Mouse (Mus musculus) midbrain, embryonic 14.5 days (tissue): Measurements from ENCODE around the gene Plcb2. TPM values are rescaled to one million over a fixed set of nuclear protein-coding genes. Genes with fewer than 3 reads are reported as not detected.

Source experiments
- ATAC-seq: fragments of 200-750 bp; cut with Nextera tagmentation; 2 replicates; pipeline ENCODE4 v1.8.0; 2017; ENCODE audit warnings: moderate number of reproducible peaks, moderate library complexity; ENCODE audit not compliant: low FRiP score, low TSS enrichment
- DNase-seq: peaks from one replicate; pipeline ENCODE4 v3.0.0-alpha.2; 2015
- H3K27ac ChIP-seq: fragments of 300-500 bp; sonication (generic); replicated peaks from 2 replicates; pipeline ENCODE4 v1.5.1; 2014; ENCODE audit warnings: mild to moderate bottlenecking, low read depth, low read length, moderate library complexity
- H3K27me3 ChIP-seq: fragments of 300-500 bp; sonication (generic); 2 replicates; pipeline ENCODE4 v1.6.1; 2014; ENCODE audit warnings: low read length, control low read depth, mixed read lengths; ENCODE audit not compliant: control insufficient read depth, insufficient read depth
- H3K36me3 ChIP-seq: fragments of 300-500 bp; sonication (generic); 2 replicates; pipeline ENCODE4 v1.6.1; 2014; ENCODE audit warnings: low read length, control low read depth; ENCODE audit not compliant: control insufficient read depth, insufficient read depth
- H3K4me1 ChIP-seq: fragments of 300-500 bp; sonication (generic); 2 replicates; pipeline ENCODE4 v1.6.1; 2014; ENCODE audit warnings: mild to moderate bottlenecking, antibody characterized with exemption, low read length, control low read depth; ENCODE audit not compliant: control insufficient read depth, insufficient read depth
- H3K4me2 ChIP-seq: fragments of 300-500 bp; sonication (generic); 2 replicates; pipeline ENCODE4 v1.6.1; 2014; ENCODE audit warnings: mild to moderate bottlenecking, low read length, moderate library complexity
- H3K4me3 ChIP-seq: fragments of 300-500 bp; sonication (generic); replicated peaks from 2 replicates; pipeline ENCODE4 v1.5.1; 2014; ENCODE audit warnings: low read depth, low read length
- H3K9ac ChIP-seq: fragments of 300-500 bp; sonication (generic); replicated peaks from 2 replicates; pipeline ENCODE4 v1.6.1; 2014; ENCODE audit warnings: mild to moderate bottlenecking, low read length, moderate library complexity
- H3K9me3 ChIP-seq: fragments of 300-500 bp; sonication (generic); 2 replicates; pipeline ENCODE4 v1.6.1; 2016; ENCODE audit warnings: low read length, control low read depth, mixed read lengths; ENCODE audit not compliant: control insufficient read depth
- WGBS: fragments of 180-500 bp; shearing (Covaris S2); extraction: QIAGEN DNeasy Blood & Tissue Kit; methylation state at CpG from one replicate; pipeline ENCODE4 v1.1.7; 2014; 5-methylcytosine and 5-hydroxymethylcytosine counted together
- polyA plus RNA-seq: library from polyadenylated mRNA; unstranded; fragments of >200 nt; fragmentation: Nextera tagmentation; extraction: Ambion mirVana; gene quantifications from 2 replicates; pipeline ENCODE4 v1.2.1, GENCODE M21; 2014

The Plcb2 gene
- polyA plus RNA-seq, 1 experiment from 2014 or later, result 0.74 TPM

DNA sequence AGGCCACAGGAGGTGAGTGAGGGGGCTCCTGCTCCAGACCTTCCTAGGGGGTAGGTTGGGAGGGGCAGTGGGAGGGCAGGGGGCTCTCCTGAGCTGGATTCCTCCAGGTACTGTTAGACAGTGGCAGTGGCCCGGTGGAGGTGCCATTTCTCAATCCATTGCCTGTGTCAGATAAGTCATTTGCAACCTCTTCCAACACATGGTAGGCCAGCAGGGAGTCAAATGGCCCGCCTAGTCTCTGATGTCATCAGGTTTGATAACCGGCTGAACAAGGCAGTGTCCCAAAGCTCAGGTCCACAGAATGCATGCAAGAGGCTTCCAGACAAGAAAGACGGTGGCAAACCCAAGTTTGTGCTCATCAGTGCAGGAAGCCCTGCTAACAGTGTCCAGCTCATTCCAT is 50.4 kb downstream of the Plcb2 start:
- Histone ChIP-seq H3K4me2 (peak overlapping the region; percentile 98), H3K27ac (no peak overlapping the region), H3K27me3 (peaks cover 40% of the 10 kb centered on the region), H3K9ac (peak overlapping the region; percentile 51; the same call in 1 of the 2 replicates), H3K9me3 (no peaks in the 10 kb centered on the region), H3K4me1 (peaks cover 14% of the 10 kb centered on the region; the same call in 1 of the 2 replicates), H3K4me3 (peak overlapping the region; percentile 45), H3K36me3 (no peaks in the 10 kb centered on the region)
- WGBS, result 22% methylated on average over 4 of the region's 4 CpGs
- peak; percentile 23 for DNase-seq
- ATAC-seq, result peak; percentile 12; the same call in 1 of the 2 replicates

DNA sequence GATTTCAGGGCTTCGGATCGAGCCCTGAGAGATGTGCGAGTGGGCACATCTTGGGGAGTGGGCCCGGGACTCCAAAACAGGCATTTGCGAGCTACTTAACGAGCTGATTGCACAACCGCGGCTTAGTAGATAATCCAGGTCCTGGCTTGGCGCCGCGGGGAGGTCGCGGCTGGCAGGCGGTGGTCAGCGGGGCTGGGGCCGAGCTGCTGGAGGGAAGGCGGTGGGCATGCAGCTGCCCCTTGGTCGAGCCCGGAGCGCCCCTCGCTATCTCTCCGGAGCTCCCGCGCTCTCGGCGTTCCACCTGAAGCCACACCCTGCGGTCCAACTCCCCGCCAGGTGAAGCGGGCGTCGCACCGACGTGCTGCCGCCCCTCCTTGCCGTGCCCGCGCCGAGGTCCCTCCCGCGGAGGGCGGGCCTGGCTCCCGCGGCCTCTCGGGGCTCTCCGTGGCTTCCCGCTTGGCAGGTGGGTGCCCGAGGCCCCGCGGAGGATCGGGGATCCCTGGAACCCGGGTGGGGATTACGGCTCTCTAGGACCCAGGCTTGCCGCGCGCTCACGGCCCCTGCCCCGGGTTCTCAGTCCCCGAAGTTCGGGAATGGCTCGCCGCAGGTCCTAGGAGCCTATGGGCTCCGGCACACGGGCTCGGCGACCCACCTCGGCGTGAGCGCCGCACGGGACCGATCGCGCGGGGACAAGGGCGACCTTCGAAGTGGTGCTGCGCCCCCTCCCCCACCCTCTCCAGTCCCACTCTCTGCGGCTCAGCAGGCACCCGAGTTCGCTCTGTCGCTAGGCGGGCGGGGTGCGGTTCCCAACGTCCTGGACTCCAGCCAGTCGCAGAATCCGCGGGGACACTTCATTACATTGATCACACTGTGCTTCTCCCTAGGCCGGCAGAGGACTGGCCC is 51.1 kb downstream of the Plcb2 start:
- Histone ChIP-seq H3K4me3 (peak overlapping the region; percentile 45), H3K4me2 (peak overlapping the region; percentile 98), H3K9ac (peak overlapping the region; percentile 51; the same call in 1 of the 2 replicates), H3K4me1 (peaks cover 14% of the 10 kb centered on the region; the same call in 1 of the 2 replicates), H3K9me3 (no peaks in the 10 kb centered on the region), H3K36me3 (no peaks in the 10 kb centered on the region), H3K27me3 (peaks cover 40% of the 10 kb centered on the region), H3K27ac (no peak overlapping the region)
- ATAC-seq (peak; percentile 39; the same call in 1 of the 2 replicates), DNase-seq (peak; percentile 60)
- under 1% methylated on average over 84 of the region's 89 CpGs for WGBS

DNA sequence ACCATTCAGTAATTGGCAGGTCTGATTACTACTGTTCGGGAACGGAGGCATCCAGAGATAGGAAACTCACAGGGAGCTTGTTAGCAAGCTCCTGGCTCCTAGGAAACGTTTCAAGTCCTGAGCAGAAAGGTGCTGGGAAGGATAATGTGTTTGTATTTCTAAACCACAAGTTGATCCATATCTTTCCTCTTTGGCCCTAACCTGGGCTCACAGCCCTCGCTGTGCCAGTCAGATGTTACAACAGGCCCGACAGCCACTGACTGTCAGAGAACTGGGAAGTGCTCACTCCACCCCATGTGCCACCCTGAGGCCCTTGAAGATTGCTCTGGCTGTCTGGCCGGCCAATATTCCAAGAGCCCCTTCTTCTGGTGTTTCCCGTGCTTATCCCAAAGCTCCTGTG is 53.7 kb downstream of the Plcb2 start:
- H3K4me2 ChIP-seq, result no peak overlapping the region
- H3K27me3 ChIP-seq, result peaks cover 40% of the 10 kb centered on the region
- peaks cover 14% of the 10 kb centered on the region; the same call in 1 of the 2 replicates for H3K4me1 ChIP-seq
- H3K36me3 ChIP-seq, result no peaks in the 10 kb centered on the region
- H3K4me3 ChIP-seq, result no peak overlapping the region
- WGBS, result 21% methylated on average over 7 of the region's 7 CpGs
- H3K27ac ChIP-seq, result no peak overlapping the region
- H3K9ac ChIP-seq, result no peak overlapping the region
- DNase-seq, result no peak
- no peaks in the 10 kb centered on the region for H3K9me3 ChIP-seq
- no peak for ATAC-seq

DNA sequence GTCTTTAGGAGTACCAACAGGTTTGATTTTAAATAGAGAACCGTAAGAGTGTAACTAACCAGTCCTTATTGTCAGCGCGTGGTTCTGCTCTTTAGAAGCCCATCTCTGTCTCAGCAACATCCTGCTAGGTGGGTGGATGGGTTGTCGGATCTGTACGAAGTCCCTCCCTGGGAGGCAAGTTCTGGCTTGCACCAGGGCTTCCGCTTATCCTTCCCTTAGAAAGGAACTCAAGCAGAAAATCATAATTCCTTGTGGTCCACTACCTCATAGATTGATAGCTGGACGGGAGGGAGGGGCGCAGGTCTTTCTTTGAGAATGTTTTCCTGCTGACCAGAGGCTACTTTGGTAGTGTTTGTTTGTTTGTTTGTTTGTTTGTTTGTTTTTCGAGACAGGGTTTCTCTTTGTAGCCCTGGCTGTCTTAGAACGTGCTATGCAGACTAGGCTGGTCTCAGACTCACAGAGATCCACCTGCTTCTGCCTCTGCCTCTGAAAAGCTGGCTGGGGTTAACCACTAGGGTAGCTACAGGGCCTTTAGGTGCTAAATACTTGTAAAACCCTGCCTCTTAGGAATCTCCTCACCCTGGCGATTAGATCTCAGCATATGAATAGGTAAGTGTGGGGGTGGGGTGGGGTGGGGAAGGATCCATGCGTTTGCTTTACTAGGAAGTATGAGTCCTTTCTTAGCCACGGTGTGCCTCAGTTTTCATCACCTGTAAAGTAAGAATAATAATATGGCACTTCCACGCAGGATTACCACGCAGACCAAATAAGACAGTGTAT is 54.4 kb downstream of the Plcb2 start:
- ATAC-seq (no peak), DNase-seq (no peak)
- H3K9me3 ChIP-seq, result no peaks in the 10 kb centered on the region
- no peak overlapping the region for H3K4me3 ChIP-seq
- 24% methylated on average over 15 of the region's 15 CpGs for WGBS
- H3K27me3 ChIP-seq, result peaks cover 38% of the 10 kb centered on the region
- no peak overlapping the region for H3K9ac ChIP-seq
- peaks cover 14% of the 10 kb centered on the region; the same call in 1 of the 2 replicates for H3K4me1 ChIP-seq
- H3K27ac ChIP-seq, result no peak overlapping the region
- no peaks in the 10 kb centered on the region for H3K36me3 ChIP-seq
- H3K4me2 ChIP-seq, result no peak overlapping the region

DNA sequence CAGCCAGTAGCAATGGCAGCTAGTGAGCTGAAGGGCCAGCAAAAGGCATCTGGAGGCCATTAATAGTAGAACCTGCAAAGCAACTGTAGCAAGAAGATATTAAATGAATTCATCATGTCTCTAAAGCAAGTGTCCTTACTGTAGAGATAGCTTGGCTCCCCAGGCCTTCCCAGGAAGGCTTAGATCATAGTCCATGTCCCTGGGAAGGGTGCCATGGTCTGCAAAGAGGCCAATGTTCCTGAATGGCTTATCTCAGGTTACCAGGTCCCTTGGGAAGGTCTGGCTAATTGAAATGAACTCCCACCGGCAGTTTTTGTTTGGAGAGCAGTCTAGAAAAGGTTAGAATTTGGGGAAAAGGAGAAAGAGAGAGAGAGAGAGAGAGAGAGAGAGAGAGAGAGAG is 56.5 kb downstream of the Plcb2 start:
- Histone ChIP-seq H3K4me3 (no peak overlapping the region), H3K9ac (no peak overlapping the region), H3K27ac (no peak overlapping the region), H3K36me3 (no peaks in the 10 kb centered on the region), H3K4me2 (no peak overlapping the region), H3K9me3 (no peaks in the 10 kb centered on the region), H3K4me1 (peaks cover 4% of the 10 kb centered on the region; the same call in 1 of the 2 replicates), H3K27me3 (peaks cover 17% of the 10 kb centered on the region)
- 70% methylated on average over 1 of the region's 1 CpGs for WGBS
- ATAC-seq, result no peak
- DNase-seq, result no peak

DNA sequence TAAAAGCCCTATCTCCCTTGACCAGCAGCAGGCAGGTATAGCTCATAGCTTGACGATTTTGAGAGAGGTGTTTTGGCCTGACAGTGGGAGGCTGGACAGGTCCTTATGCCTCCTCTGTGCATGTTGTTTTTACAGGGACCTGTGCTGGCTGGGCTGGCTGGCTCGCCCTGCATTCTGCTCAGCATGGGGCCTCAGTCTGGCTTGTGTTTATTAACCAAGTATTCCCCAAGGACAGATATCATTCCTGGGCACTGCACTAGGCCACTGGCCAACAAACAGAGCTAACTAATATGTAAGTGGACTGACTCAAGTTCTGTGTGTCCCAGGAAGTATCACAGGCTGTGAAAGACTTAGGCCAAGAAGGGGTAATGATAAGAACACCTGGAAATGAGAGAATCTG is 58.5 kb downstream of the Plcb2 start:
- 55% methylated on average over 2 of the region's 2 CpGs for WGBS

DNA sequence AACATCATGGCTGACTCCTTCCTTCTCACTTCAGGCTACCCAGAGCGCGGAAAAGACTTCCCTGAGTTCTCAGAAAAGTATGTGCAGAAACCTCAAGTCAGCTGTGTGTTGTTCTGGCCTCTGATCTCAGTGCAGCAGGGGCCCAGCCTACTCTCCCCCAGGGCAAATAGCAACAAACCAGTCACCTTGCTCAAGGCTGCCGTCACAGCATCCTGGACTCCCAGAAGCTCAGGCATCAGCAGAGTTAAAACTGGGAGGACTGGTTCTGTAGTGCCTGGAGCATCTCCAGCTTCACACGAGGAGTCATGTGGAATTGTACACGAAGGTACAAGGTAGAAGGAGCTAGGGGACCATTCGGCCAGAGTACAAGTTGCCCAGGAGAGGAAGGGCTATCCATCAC is 59.0 kb downstream of the Plcb2 start:
- no peaks in the 10 kb centered on the region for H3K36me3 ChIP-seq
- DNase-seq (no peak), ATAC-seq (no peak)
- H3K4me1 ChIP-seq, result peaks cover 14% of the 10 kb centered on the region
- WGBS, result 78% methylated on average over 6 of the region's 6 CpGs
- no peak overlapping the region for H3K9ac ChIP-seq
- H3K4me3 ChIP-seq, result no peak overlapping the region
- H3K27me3 ChIP-seq, result no peaks in the 10 kb centered on the region; the same call in 1 of the 2 replicates
- no peak overlapping the region for H3K4me2 ChIP-seq
- H3K9me3 ChIP-seq, result no peaks in the 10 kb centered on the region
- no peak overlapping the region for H3K27ac ChIP-seq

More for the DNA sequence above, 58.5 kb downstream of the Plcb2 start:
- H3K9ac ChIP-seq, result no peak overlapping the region
- peaks cover 12% of the 10 kb centered on the region for H3K4me1 ChIP-seq
- H3K4me3 ChIP-seq, result no peak overlapping the region
- DNase-seq, result no peak
- H3K9me3 ChIP-seq, result no peaks in the 10 kb centered on the region
- H3K36me3 ChIP-seq, result no peaks in the 10 kb centered on the region
- ATAC-seq, result no peak
- no peak overlapping the region for H3K27ac ChIP-seq
- H3K27me3 ChIP-seq, result peaks cover 2% of the 10 kb centered on the region
- H3K4me2 ChIP-seq, result no peak overlapping the region

DNA sequence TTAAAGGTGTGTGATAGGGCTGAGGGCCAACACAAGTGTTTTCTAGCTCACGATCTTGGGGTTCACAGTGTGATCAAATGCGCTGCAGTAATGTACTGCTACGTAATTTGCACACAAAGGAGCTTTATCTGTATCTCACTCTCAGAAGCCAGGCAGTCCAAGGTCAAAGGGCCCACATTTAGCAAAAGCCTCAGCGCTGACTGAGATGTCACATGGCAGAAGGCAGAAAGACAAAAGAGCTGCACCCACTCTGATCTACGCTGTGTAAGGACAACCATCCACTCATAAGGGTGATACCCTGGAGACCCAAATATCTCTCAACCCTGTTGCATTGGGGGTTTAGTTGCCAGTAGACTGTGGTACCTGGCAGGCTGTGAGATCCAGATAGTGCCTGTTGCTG is 61.1 kb downstream of the Plcb2 start:
- WGBS, result 79% methylated on average over 5 of the region's 5 CpGs
- H3K4me2 ChIP-seq, result no peak overlapping the region

More for the DNA sequence above, 61.1 kb downstream of the Plcb2 start:
- ATAC-seq, result no peak
- Histone ChIP-seq H3K4me1 (peaks cover 27% of the 10 kb centered on the region), H3K27ac (no peak overlapping the region), H3K9me3 (no peaks in the 10 kb centered on the region), H3K36me3 (no peaks in the 10 kb centered on the region), H3K9ac (no peak overlapping the region), H3K4me3 (no peak overlapping the region), H3K27me3 (no peaks in the 10 kb centered on the region)
- no peak for DNase-seq
